Mouse (Mus musculus): ENCODE data around the gene Necab3. TPM values are rescaled to one million over a fixed set of nuclear protein-coding genes. Genes with fewer than 3 reads are reported as not detected.

Necab3 gene
- polyA plus RNA-seq, 1 experiment from 2014 or later, result 17.4 TPM

- peak overlapping the region; percentile 67; the same call in 1 of the 2 replicates for H3K9ac ChIP-seq
- peaks cover 50% of the 10 kb centered on the region for H3K4me1 ChIP-seq (replicated peaks)
- no peaks in the 10 kb centered on the region for H3K27me3 ChIP-seq
- no peaks in the 10 kb centered on the region for H3K9me3 ChIP-seq
- H3K4me3 ChIP-seq, result peak overlapping the region; percentile 79
- WGBS, result 60% methylated on average over 4 of the region's 4 CpGs
- H3K27ac ChIP-seq (replicated peaks), result 0 out of 2 replicates have a peak overlapping the region, but pooled peaks have one; percentile 74
- H3K4me2 ChIP-seq, result peak overlapping the region; percentile 87
- H3K36me3 ChIP-seq, result no peaks in the 10 kb centered on the region
- ATAC-seq (ENCODE audit: low read depth), result no peak
Measured at GRCm38 (mm10) chr2:154570666-154571065, 12.0 kb upstream of the Necab3 start.

GRCm38 (mm10) chr2:154569836-154570286, 11.2 kb upstream of the Necab3 start, which contains the start of gene E2f1:
E2f1 (minus strand) TSS chr2:154569892.
- Histone ChIP-seq H3K4me1 (replicated peaks) (peaks cover 56% of the 10 kb centered on the region), H3K9me3 (no peaks in the 10 kb centered on the region), H3K27me3 (no peaks in the 10 kb centered on the region), H3K4me2 (peak within 1 kb of the TSS; percentile 87), H3K9ac (peak within 1 kb of the TSS; percentile 71), H3K36me3 (no peaks in the 10 kb centered on the region), H3K4me3 (peak within 1 kb of the TSS; percentile 79), H3K27ac (replicated peaks) (peak within 1 kb of the TSS; percentile 77)
- under 1% methylated on average over 28 of the region's 44 CpGs for WGBS
- ATAC-seq (ENCODE audit: low read depth), result peak; percentile 98

GRCm38 (mm10) chr2:154569071-154569748, 10.5 kb upstream of the Necab3 start:
- H3K36me3 ChIP-seq, result no peaks in the 10 kb centered on the region
- H3K9ac ChIP-seq, result peak overlapping the region; percentile 71
- peak overlapping the region; percentile 87 for H3K4me2 ChIP-seq
- WGBS, result under 1% methylated on average over 66 of the region's 70 CpGs
- peaks cover 54% of the 10 kb centered on the region for H3K4me1 ChIP-seq (replicated peaks)
- H3K9me3 ChIP-seq, result no peaks in the 10 kb centered on the region
- H3K27ac ChIP-seq (replicated peaks), result peak overlapping the region; percentile 77
- ATAC-seq (ENCODE audit: low read depth), result peak; percentile 55
- H3K4me3 ChIP-seq, result peak overlapping the region; percentile 79
- no peaks in the 10 kb centered on the region for H3K27me3 ChIP-seq

GRCm38 (mm10) chr2:154568329-154569070, 9.8 kb upstream of the Necab3 start:
- Histone ChIP-seq H3K9ac (peak overlapping the region; percentile 71), H3K36me3 (no peaks in the 10 kb centered on the region), H3K27ac (replicated peaks) (peak overlapping the region; percentile 77), H3K9me3 (no peaks in the 10 kb centered on the region), H3K4me2 (peak overlapping the region; percentile 87), H3K4me1 (replicated peaks) (peaks cover 52% of the 10 kb centered on the region), H3K27me3 (no peaks in the 10 kb centered on the region), H3K4me3 (peak overlapping the region; percentile 79)
- WGBS, result 8% methylated on average over 10 of the region's 10 CpGs
- ATAC-seq (ENCODE audit: low read depth), result peak; percentile 10; the same call in 1 of the 2 replicates

- Histone ChIP-seq H3K4me3 (peak overlapping the region; percentile 79), H3K27me3 (no peaks in the 10 kb centered on the region), H3K9me3 (no peaks in the 10 kb centered on the region), H3K4me1 (replicated peaks) (peaks cover 52% of the 10 kb centered on the region), H3K27ac (replicated peaks) (peak overlapping the region; percentile 77), H3K9ac (no peak overlapping the region), H3K36me3 (no peaks in the 10 kb centered on the region), H3K4me2 (peak overlapping the region; percentile 87)
- no peak for ATAC-seq (ENCODE audit: low read depth)
- WGBS, result 74% methylated on average over 2 of the region's 2 CpGs
Measured at GRCm38 (mm10) chr2:154567766-154568165, 9.1 kb upstream of the Necab3 start.

GRCm38 (mm10) chr2:154566641-154567040, 8.0 kb upstream of the Necab3 start:
- no peak for ATAC-seq (ENCODE audit: low read depth)
- Histone ChIP-seq H3K36me3 (no peaks in the 10 kb centered on the region), H3K27me3 (no peaks in the 10 kb centered on the region), H3K27ac (replicated peaks) (0 out of 2 replicates have a peak overlapping the region, but pooled peaks have one; percentile 18), H3K4me2 (0 out of 2 replicates have a peak overlapping the region, but pooled peaks have one; percentile 9), H3K4me1 (replicated peaks) (peaks cover 52% of the 10 kb centered on the region), H3K9me3 (no peaks in the 10 kb centered on the region), H3K9ac (0 out of 2 replicates have a peak overlapping the region, but pooled peaks have one; percentile 31), H3K4me3 (no peak overlapping the region)
- WGBS, result 36% methylated on average over 8 of the region's 8 CpGs

GRCm38 (mm10) chr2:154565562-154565961, 6.9 kb upstream of the Necab3 start:
- no peak overlapping the region for H3K4me3 ChIP-seq
- no peak overlapping the region for H3K27ac ChIP-seq (replicated peaks)
- ATAC-seq (ENCODE audit: low read depth), result no peak
- WGBS, result 62% methylated on average over 3 of the region's 3 CpGs
- no peak overlapping the region for H3K4me2 ChIP-seq
- H3K27me3 ChIP-seq, result no peaks in the 10 kb centered on the region
- H3K9me3 ChIP-seq, result no peaks in the 10 kb centered on the region
- H3K36me3 ChIP-seq, result no peaks in the 10 kb centered on the region
- H3K4me1 ChIP-seq (replicated peaks), result peaks cover 44% of the 10 kb centered on the region
- no peak overlapping the region for H3K9ac ChIP-seq

- no peak overlapping the region for H3K4me2 ChIP-seq
- WGBS, result 92% methylated on average over 22 of the region's 22 CpGs
- H3K4me3 ChIP-seq, result no peak overlapping the region
- no peaks in the 10 kb centered on the region for H3K36me3 ChIP-seq
- H3K4me1 ChIP-seq (replicated peaks), result peaks cover 44% of the 10 kb centered on the region
- no peak for ATAC-seq (ENCODE audit: low read depth)
- no peaks in the 10 kb centered on the region for H3K9me3 ChIP-seq
- H3K27ac ChIP-seq (replicated peaks), result no peak overlapping the region
- H3K9ac ChIP-seq, result no peak overlapping the region
- no peaks in the 10 kb centered on the region for H3K27me3 ChIP-seq
Measured at GRCm38 (mm10) chr2:154563612-154564170, 5.0 kb upstream of the Necab3 start.

- peaks cover under 1% of the 10 kb centered on the region; the same call in 1 of the 2 replicates for H3K27me3 ChIP-seq
- peaks cover 49% of the 10 kb centered on the region for H3K4me1 ChIP-seq (replicated peaks)
- H3K4me2 ChIP-seq, result peak overlapping the region; percentile 73
- no peak for ATAC-seq (ENCODE audit: low read depth)
- H3K27ac ChIP-seq (replicated peaks), result no peak overlapping the region
- H3K36me3 ChIP-seq, result no peaks in the 10 kb centered on the region
- H3K4me3 ChIP-seq, result peak overlapping the region; percentile 42; the same call in 1 of the 2 replicates
- WGBS, result 54% methylated on average over 5 of the region's 5 CpGs
- H3K9ac ChIP-seq, result 0 out of 2 replicates have a peak overlapping the region, but pooled peaks have one; percentile 12
- no peaks in the 10 kb centered on the region for H3K9me3 ChIP-seq
Measured at GRCm38 (mm10) chr2:154557184-154557832, 1.4 kb downstream of the Necab3 start.

GRCm38 (mm10) chr2:154555235-154555634, 3.5 kb downstream of the Necab3 start:
- Histone ChIP-seq H3K27me3 (peaks cover 21% of the 10 kb centered on the region), H3K4me2 (no peak overlapping the region), H3K27ac (replicated peaks) (no peak overlapping the region), H3K4me1 (replicated peaks) (peaks cover 61% of the 10 kb centered on the region), H3K9ac (no peak overlapping the region), H3K9me3 (no peaks in the 10 kb centered on the region), H3K4me3 (no peak overlapping the region), H3K36me3 (no peaks in the 10 kb centered on the region)
- 83% methylated on average over 6 of the region's 6 CpGs for WGBS
- ATAC-seq (ENCODE audit: low read depth), result no peak

- 30% methylated on average over 27 of the region's 27 CpGs for WGBS
- Histone ChIP-seq H3K9ac (peak overlapping the region; percentile 43; the same call in 1 of the 2 replicates), H3K27ac (replicated peaks) (peak overlapping the region; percentile 49), H3K27me3 (peaks cover 28% of the 10 kb centered on the region), H3K36me3 (no peaks in the 10 kb centered on the region), H3K4me1 (replicated peaks) (peaks cover 51% of the 10 kb centered on the region), H3K9me3 (no peaks in the 10 kb centered on the region), H3K4me2 (peak overlapping the region; percentile 39), H3K4me3 (peak overlapping the region; percentile 9; the same call in 1 of the 2 replicates)
- ATAC-seq (ENCODE audit: low read depth), result peak; percentile 54
Measured at GRCm38 (mm10) chr2:154552424-154552907, 6.2 kb downstream of the Necab3 start.

Data from neural tube, embryonic 13.5 days (tissue).